37 mouse cellular contexts compared by ENCODE assay signal in the genomic region with DNA sequence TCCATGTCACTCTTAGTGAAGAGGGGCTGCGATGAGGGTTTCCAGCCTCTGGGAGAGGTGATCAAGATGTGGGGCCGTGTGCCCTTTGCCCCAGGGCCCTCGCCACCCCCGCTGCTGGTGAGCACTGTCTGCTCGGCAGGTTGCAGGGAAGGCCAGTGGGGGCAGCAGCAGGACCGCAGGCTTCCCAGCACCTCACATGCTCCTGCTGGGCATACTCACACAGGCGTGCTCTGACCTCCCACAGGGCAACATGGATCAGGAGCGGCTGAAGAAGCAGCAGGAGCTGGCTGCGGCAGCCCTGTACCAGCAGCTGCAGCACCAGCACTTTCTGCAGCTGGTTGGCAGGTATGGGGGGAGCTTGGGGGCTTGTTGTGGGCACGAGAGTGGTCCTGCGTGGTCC. TPM values are rescaled to one million over a fixed set of nuclear protein-coding genes. Genes with fewer than 3 reads are reported as not detected.
DNase-seq lines count a peak whose midpoint lies in the region; ATAC-seq and TF ChIP-seq lines count a peak whose summit lies in the region.
"Had no signal": no experiment of that assay in that cellular context is flagged by ENCODE, and none has a peak within 500 bp of the region (broad histone marks: within the 10 kb centered on the region; RNA-seq: fewer than 3 reads in every experiment).

No protein-coding gene starts in this region.

- H3K27ac ChIP-seq in forebrain, postnatal 0 days (ENCODE audit: low read depth, low read length): no peak overlapping the region
- H3K27ac ChIP-seq in forebrain, embryonic 15.5 days (replicated peaks): no peak overlapping the region
- H3K27ac ChIP-seq in liver, embryonic 13.5 days: peak overlapping the region; percentile 27; the same call in 1 of the 2 replicates
- H3K27ac ChIP-seq in liver, embryonic 12.5 days: no peak overlapping the region
- H3K27ac ChIP-seq in midbrain, embryonic 13.5 days: peak overlapping the region; percentile 44; the same call in 1 of the 2 replicates
- H3K27ac ChIP-seq in midbrain, embryonic 15.5 days: no peak overlapping the region
- H3K27ac ChIP-seq in embryonic facial prominence, embryonic 10.5 days (replicated peaks): no peak overlapping the region
- H3K27ac ChIP-seq: forebrain, embryonic 12.5 days; hindbrain, embryonic 15.5 days; layer of hippocampus, adult 2 months; left cerebral cortex, adult 2 months; limb, embryonic 13.5 days; liver, embryonic 15.5 days; lung, embryonic 15.5 days; stomach, postnatal 0 days had no signal

- WGBS in forebrain, postnatal 0 days: 72% methylated on average over 11 of the region's 11 CpGs
- WGBS in forebrain, embryonic 15.5 days: 72% methylated on average over 11 of the region's 11 CpGs
- WGBS in liver, embryonic 13.5 days (ENCODE audit: insufficient replicate concordance): 82% methylated on average over 11 of the region's 11 CpGs
- 82% methylated on average over 11 of the region's 11 CpGs for WGBS in liver, embryonic 12.5 days (ENCODE audit: insufficient replicate concordance)
- 75% methylated on average over 10 of the region's 11 CpGs for WGBS in midbrain, embryonic 13.5 days
- WGBS in midbrain, embryonic 15.5 days: 66% methylated on average over 11 of the region's 11 CpGs
- WGBS in embryonic facial prominence, embryonic 10.5 days: 72% methylated on average over 11 of the region's 11 CpGs

- H3K4me1 ChIP-seq in forebrain, postnatal 0 days (ENCODE audit: insufficient read depth): no peaks in the 10 kb centered on the region
- peaks cover 11% of the 10 kb centered on the region for H3K4me1 ChIP-seq in forebrain, embryonic 15.5 days
- peaks cover 37% of the 10 kb centered on the region for H3K4me1 ChIP-seq in liver, embryonic 13.5 days (replicated peaks)
- H3K4me1 ChIP-seq in liver, embryonic 12.5 days: peaks cover 31% of the 10 kb centered on the region
- peaks cover 26% of the 10 kb centered on the region for H3K4me1 ChIP-seq in midbrain, embryonic 13.5 days (replicated peaks)
- peaks cover 10% of the 10 kb centered on the region for H3K4me1 ChIP-seq in midbrain, embryonic 15.5 days
- H3K4me1 ChIP-seq in embryonic facial prominence, embryonic 10.5 days: peaks cover 27% of the 10 kb centered on the region

- no peaks in the 10 kb centered on the region for H3K27me3 ChIP-seq in forebrain, postnatal 0 days (ENCODE audit: insufficient read depth, low read length)
- no peaks in the 10 kb centered on the region for H3K27me3 ChIP-seq in forebrain, embryonic 15.5 days
- no peaks in the 10 kb centered on the region for H3K27me3 ChIP-seq in liver, embryonic 13.5 days
- H3K27me3 ChIP-seq in liver, embryonic 12.5 days (replicated peaks): no peaks in the 10 kb centered on the region
- no peaks in the 10 kb centered on the region for H3K27me3 ChIP-seq in midbrain, embryonic 13.5 days
- H3K27me3 ChIP-seq in midbrain, embryonic 15.5 days (replicated peaks): no peaks in the 10 kb centered on the region
- H3K27me3 ChIP-seq in embryonic facial prominence, embryonic 10.5 days (replicated peaks; ENCODE audit: low read depth, poor library complexity, severe bottlenecking): no peaks in the 10 kb centered on the region
- H3K27me3 ChIP-seq: forebrain, embryonic 12.5 days; hindbrain, embryonic 15.5 days; limb, embryonic 13.5 days; liver, embryonic 15.5 days; lung, embryonic 15.5 days had no signal

- H3K9ac ChIP-seq in forebrain, postnatal 0 days: no peak overlapping the region
- H3K9ac ChIP-seq in forebrain, embryonic 15.5 days (replicated peaks): no peak overlapping the region
- no peak overlapping the region for H3K9ac ChIP-seq in liver, embryonic 13.5 days
- H3K9ac ChIP-seq in liver, embryonic 12.5 days: no peak overlapping the region
- H3K9ac ChIP-seq in midbrain, embryonic 13.5 days (replicated peaks): 0 out of 2 replicates have a peak overlapping the region, but pooled peaks have one; percentile 14
- no peak overlapping the region for H3K9ac ChIP-seq in midbrain, embryonic 15.5 days
- H3K9ac ChIP-seq: forebrain, embryonic 12.5 days; hindbrain, embryonic 15.5 days; limb, embryonic 13.5 days; liver, embryonic 15.5 days; lung, embryonic 15.5 days had no signal

- H3K4me3 ChIP-seq in forebrain, postnatal 0 days (ENCODE audit: low read depth, low read length): no peak overlapping the region
- H3K4me3 ChIP-seq in forebrain, embryonic 15.5 days: no peak overlapping the region
- H3K4me3 ChIP-seq in liver, embryonic 13.5 days (replicated peaks): no peak overlapping the region
- no peak overlapping the region for H3K4me3 ChIP-seq in liver, embryonic 12.5 days
- no peak overlapping the region for H3K4me3 ChIP-seq in midbrain, embryonic 13.5 days (replicated peaks)
- no peak overlapping the region for H3K4me3 ChIP-seq in midbrain, embryonic 15.5 days
- H3K4me3 ChIP-seq in embryonic facial prominence, embryonic 10.5 days: peak overlapping the region; percentile 23; the same call in 1 of the 2 replicates
- H3K4me3 ChIP-seq: erythroblast, embryonic 14.5 days; forebrain, embryonic 12.5 days; hindbrain, embryonic 15.5 days; layer of hippocampus, adult 2 months; left cerebral cortex, adult 2 months; limb, embryonic 13.5 days; liver, embryonic 15.5 days; lung, embryonic 15.5 days had no signal

- no peak for DNase-seq in forebrain, postnatal 0 days
- DNase-seq in liver, embryonic 13.5 days: no peak
- DNase-seq in embryonic facial prominence, embryonic 10.5 days (ENCODE audit: low spot score): no peak
- DNase-seq: adrenal gland, postnatal 25 days; gastrocnemius, postnatal 10 days; heart, postnatal 36 days; kidney, adult 18-20 months; kidney, postnatal 36 days; lung, postnatal 36 days; right cerebral cortex, postnatal 4 days; thymus, adult 18-20 months; thymus, postnatal 25 days had no signal

- H3K9me3 ChIP-seq in forebrain, postnatal 0 days (ENCODE audit: low read length): no peaks in the 10 kb centered on the region
- H3K9me3 ChIP-seq in forebrain, embryonic 15.5 days: no peaks in the 10 kb centered on the region
- no peaks in the 10 kb centered on the region for H3K9me3 ChIP-seq in liver, embryonic 13.5 days (replicated peaks)
- no peaks in the 10 kb centered on the region for H3K9me3 ChIP-seq in liver, embryonic 12.5 days (replicated peaks)
- H3K9me3 ChIP-seq in midbrain, embryonic 13.5 days: no peaks in the 10 kb centered on the region
- no peaks in the 10 kb centered on the region for H3K9me3 ChIP-seq in midbrain, embryonic 15.5 days
- no peaks in the 10 kb centered on the region for H3K9me3 ChIP-seq in embryonic facial prominence, embryonic 10.5 days
- H3K9me3 ChIP-seq: forebrain, embryonic 12.5 days; hindbrain, embryonic 15.5 days; limb, embryonic 13.5 days; liver, embryonic 15.5 days; lung, embryonic 15.5 days had no signal

- TF ChIP-seq CTCF in forebrain, postnatal 0 days (IDR thresholded peaks at IDR 0.05; ENCODE audit: low read depth): 0 out of 2 replicates have a peak, but pooled peaks have one; percentile 1

- H3K36me3 ChIP-seq in forebrain, postnatal 0 days (ENCODE audit: insufficient read depth): peaks cover 87% of the 10 kb centered on the region
- peaks cover 90% of the 10 kb centered on the region for H3K36me3 ChIP-seq in forebrain, embryonic 15.5 days
- H3K36me3 ChIP-seq in liver, embryonic 13.5 days: peaks cover 96% of the 10 kb centered on the region
- peaks cover 98% of the 10 kb centered on the region for H3K36me3 ChIP-seq in liver, embryonic 12.5 days
- peaks cover 97% of the 10 kb centered on the region for H3K36me3 ChIP-seq in midbrain, embryonic 13.5 days
- H3K36me3 ChIP-seq in midbrain, embryonic 15.5 days (replicated peaks): peaks cover 86% of the 10 kb centered on the region
- H3K36me3 ChIP-seq in embryonic facial prominence, embryonic 10.5 days (replicated peaks): peaks cover 99% of the 10 kb centered on the region

- no peak for ATAC-seq in forebrain, postnatal 0 days
- no peak for ATAC-seq in forebrain, embryonic 15.5 days (replicated peaks)
- no peak for ATAC-seq in liver, embryonic 13.5 days (ENCODE audit: low read depth)
- ATAC-seq in liver, embryonic 12.5 days: no peak
- no peak for ATAC-seq in midbrain, embryonic 13.5 days
- ATAC-seq in midbrain, embryonic 15.5 days (replicated peaks): no peak
- no peak for ATAC-seq in monocyte, adult 5-6 weeks (replicated peaks; ENCODE audit: insufficient number of reproducible peaks, low FRiP score, low TSS enrichment, poor library complexity, severe bottlenecking)

- no peak overlapping the region for H3K4me2 ChIP-seq in forebrain, postnatal 0 days (ENCODE audit: low read depth)
- H3K4me2 ChIP-seq in forebrain, embryonic 15.5 days (replicated peaks): no peak overlapping the region
- H3K4me2 ChIP-seq in liver, embryonic 13.5 days: no peak overlapping the region
- no peak overlapping the region for H3K4me2 ChIP-seq in liver, embryonic 12.5 days
- H3K4me2 ChIP-seq in midbrain, embryonic 13.5 days (replicated peaks): no peak overlapping the region
- H3K4me2 ChIP-seq in midbrain, embryonic 15.5 days: no peak overlapping the region
- H3K4me2 ChIP-seq: forebrain, embryonic 12.5 days; heart, embryonic 11.5 days; hindbrain, embryonic 15.5 days; limb, embryonic 13.5 days; liver, embryonic 15.5 days; lung, embryonic 15.5 days had no signal

RNA-seq across cellular contexts. Expression of a gene that starts 4.4 kb away (rescaled TPM):
- total RNA-seq in forebrain, postnatal 0 days (2014; rRNA removed): 21.1 and 25.2 TPM in 2 replicates
- polyA plus RNA-seq in forebrain, postnatal 0 days (2015; fragmentation: Nextera tagmentation; extraction: Ambion mirVana): 6.1 and 10.6 TPM in 2 replicates
- polyA plus RNA-seq in forebrain, embryonic 15.5 days (2015; fragmentation: Nextera tagmentation; extraction: Ambion mirVana): 19.2 and 20.0 TPM in 2 replicates
- polyA plus RNA-seq in liver, embryonic 13.5 days (2015; fragmentation: Nextera tagmentation; extraction: Ambion mirVana): 3.3 and 3.7 TPM in 2 replicates
- 5.6 and 6.0 TPM in 2 replicates for polyA plus RNA-seq in liver, embryonic 12.5 days (2016; fragmentation: Nextera tagmentation; extraction: Ambion mirVana)
- 19.6 and 20.5 TPM in 2 replicates for polyA plus RNA-seq in midbrain, embryonic 13.5 days (2015; fragmentation: Nextera tagmentation; extraction: Ambion mirVana)
- polyA plus RNA-seq in midbrain, embryonic 15.5 days (2015; fragmentation: Nextera tagmentation; extraction: Ambion mirVana): 20.2 and 23.5 TPM in 2 replicates
- 15.2 and 15.3 TPM in 2 replicates for polyA plus RNA-seq in embryonic facial prominence, embryonic 10.5 days (2016; fragmentation: Nextera tagmentation; extraction: Ambion mirVana)
- 11.9 to 24.2 TPM (median 12.0 TPM) in 3 replicates for total RNA-seq in monocyte, adult 5-6 weeks (2017)

RNA-seq across cellular contexts. Expression of a gene that starts 10.3 kb away (rescaled TPM):
- total RNA-seq in forebrain, postnatal 0 days (2014; rRNA removed): not detected in 2 replicates
- polyA plus RNA-seq in forebrain, postnatal 0 days (2015; fragmentation: Nextera tagmentation; extraction: Ambion mirVana): not detected in 2 replicates
- polyA plus RNA-seq in forebrain, embryonic 15.5 days (2015; fragmentation: Nextera tagmentation; extraction: Ambion mirVana): not detected in 2 replicates
- polyA plus RNA-seq in liver, embryonic 13.5 days (2015; fragmentation: Nextera tagmentation; extraction: Ambion mirVana): 0.96 and 1.2 TPM in 2 replicates
- 1.7 and 2.3 TPM in 2 replicates for polyA plus RNA-seq in liver, embryonic 12.5 days (2016; fragmentation: Nextera tagmentation; extraction: Ambion mirVana)
- polyA plus RNA-seq in midbrain, embryonic 13.5 days (2015; fragmentation: Nextera tagmentation; extraction: Ambion mirVana): not detected in 2 replicates
- not detected in 2 replicates for polyA plus RNA-seq in midbrain, embryonic 15.5 days (2015; fragmentation: Nextera tagmentation; extraction: Ambion mirVana)
- 2.1 and 2.3 TPM in 2 replicates for polyA plus RNA-seq in embryonic facial prominence, embryonic 10.5 days (2016; fragmentation: Nextera tagmentation; extraction: Ambion mirVana)
- not detected in 3 replicates for total RNA-seq in monocyte, adult 5-6 weeks (2017)
- total RNA-seq: adrenal gland, adult 18-20 months; adrenal gland, postnatal 25 days; common myeloid progenitor, adult 5-6 weeks; gastrocnemius, postnatal 10 days; granulocyte monocyte progenitor cell, adult 5-6 weeks; heart, postnatal 36 days; layer of hippocampus, adult 2 months; layer of hippocampus, postnatal 14 days; left cerebral cortex, adult 2 months; left cerebral cortex, postnatal 25 days; megakaryocyte, adult 5-6 weeks; midbrain, postnatal 0 days had no signal
- polyA plus RNA-seq: embryonic facial prominence, embryonic 14.5 days; erythroblast, embryonic 14.5 days; heart, embryonic 11.5 days; heart, embryonic 16.5 days; hindbrain, embryonic 15.5 days; midbrain, postnatal 0 days; spleen, adult 2 months; stomach, postnatal 0 days had no signal

RNA-seq across cellular contexts. Expression of a gene that starts 10.6 kb away (rescaled TPM):
- 1,237 and 1,339 TPM in 2 replicates for total RNA-seq in forebrain, postnatal 0 days (2014; rRNA removed)
- polyA plus RNA-seq in forebrain, postnatal 0 days (2015; fragmentation: Nextera tagmentation; extraction: Ambion mirVana): 766 and 769 TPM in 2 replicates
- 535 and 578 TPM in 2 replicates for polyA plus RNA-seq in forebrain, embryonic 15.5 days (2015; fragmentation: Nextera tagmentation; extraction: Ambion mirVana)
- polyA plus RNA-seq in liver, embryonic 13.5 days (2015; fragmentation: Nextera tagmentation; extraction: Ambion mirVana): 139 and 159 TPM in 2 replicates
- polyA plus RNA-seq in liver, embryonic 12.5 days (2016; fragmentation: Nextera tagmentation; extraction: Ambion mirVana): 215 and 221 TPM in 2 replicates
- polyA plus RNA-seq in midbrain, embryonic 13.5 days (2015; fragmentation: Nextera tagmentation; extraction: Ambion mirVana): 520 and 545 TPM in 2 replicates
- 525 and 570 TPM in 2 replicates for polyA plus RNA-seq in midbrain, embryonic 15.5 days (2015; fragmentation: Nextera tagmentation; extraction: Ambion mirVana)
- polyA plus RNA-seq in embryonic facial prominence, embryonic 10.5 days (2016; fragmentation: Nextera tagmentation; extraction: Ambion mirVana): 276 and 281 TPM in 2 replicates
- 361 to 408 TPM (median 386 TPM) in 3 replicates for total RNA-seq in monocyte, adult 5-6 weeks (2017)

RNA-seq across cellular contexts. Expression of a gene that starts 20.4 kb away (rescaled TPM):
- total RNA-seq in forebrain, postnatal 0 days (2014; rRNA removed): 79.1 and 80.6 TPM in 2 replicates
- polyA plus RNA-seq in forebrain, postnatal 0 days (2015; fragmentation: Nextera tagmentation; extraction: Ambion mirVana): 99.2 and 110 TPM in 2 replicates
- 75.9 and 79.3 TPM in 2 replicates for polyA plus RNA-seq in forebrain, embryonic 15.5 days (2015; fragmentation: Nextera tagmentation; extraction: Ambion mirVana)
- polyA plus RNA-seq in liver, embryonic 13.5 days (2015; fragmentation: Nextera tagmentation; extraction: Ambion mirVana): 45.7 and 46.1 TPM in 2 replicates
- 48.4 and 55.3 TPM in 2 replicates for polyA plus RNA-seq in liver, embryonic 12.5 days (2016; fragmentation: Nextera tagmentation; extraction: Ambion mirVana)
- polyA plus RNA-seq in midbrain, embryonic 13.5 days (2015; fragmentation: Nextera tagmentation; extraction: Ambion mirVana): 74.0 and 82.0 TPM in 2 replicates
- 77.7 and 82.1 TPM in 2 replicates for polyA plus RNA-seq in midbrain, embryonic 15.5 days (2015; fragmentation: Nextera tagmentation; extraction: Ambion mirVana)
- polyA plus RNA-seq in embryonic facial prominence, embryonic 10.5 days (2016; fragmentation: Nextera tagmentation; extraction: Ambion mirVana): 55.3 and 59.9 TPM in 2 replicates
- 9.7 to 27.5 TPM (median 20.4 TPM) in 3 replicates for total RNA-seq in monocyte, adult 5-6 weeks (2017)

RNA-seq across cellular contexts. Expression of a gene that starts 30.6 kb away (rescaled TPM):
- 234 and 254 TPM in 2 replicates for total RNA-seq in forebrain, postnatal 0 days (2014; rRNA removed)
- polyA plus RNA-seq in forebrain, postnatal 0 days (2015; fragmentation: Nextera tagmentation; extraction: Ambion mirVana): 256 and 281 TPM in 2 replicates
- polyA plus RNA-seq in forebrain, embryonic 15.5 days (2015; fragmentation: Nextera tagmentation; extraction: Ambion mirVana): 250 and 259 TPM in 2 replicates
- polyA plus RNA-seq in liver, embryonic 13.5 days (2015; fragmentation: Nextera tagmentation; extraction: Ambion mirVana): 0.14 and 0.16 TPM in 2 replicates
- polyA plus RNA-seq in liver, embryonic 12.5 days (2016; fragmentation: Nextera tagmentation; extraction: Ambion mirVana): not detected in 2 replicates
- 231 and 235 TPM in 2 replicates for polyA plus RNA-seq in midbrain, embryonic 13.5 days (2015; fragmentation: Nextera tagmentation; extraction: Ambion mirVana)
- polyA plus RNA-seq in midbrain, embryonic 15.5 days (2015; fragmentation: Nextera tagmentation; extraction: Ambion mirVana): 339 and 342 TPM in 2 replicates
- polyA plus RNA-seq in embryonic facial prominence, embryonic 10.5 days (2016; fragmentation: Nextera tagmentation; extraction: Ambion mirVana): 4.5 and 5.4 TPM in 2 replicates
- not detected in 3 replicates for total RNA-seq in monocyte, adult 5-6 weeks (2017)
- total RNA-seq: common myeloid progenitor, adult 5-6 weeks; granulocyte monocyte progenitor cell, adult 5-6 weeks; heart, postnatal 36 days; megakaryocyte, adult 5-6 weeks had no signal
- polyA plus RNA-seq: erythroblast, embryonic 14.5 days; spleen, adult 2 months had no signal

Comparison
In these comparisons a context has a peak if more than half of its experiments do, and no peak if none do; other contexts are left out.
1. H3K27ac ChIP-seq: peak in liver, embryonic 13.5 days (single experiment) and midbrain, embryonic 13.5 days (single experiment); none in forebrain, postnatal 0 days (single experiment), forebrain, embryonic 15.5 days (single experiment), liver, embryonic 12.5 days (single experiment), midbrain, embryonic 15.5 days (single experiment) and embryonic facial prominence, embryonic 10.5 days (single experiment).